Mouse (Mus musculus): ENCODE data around the gene Scfd2. TPM values are rescaled to one million over a fixed set of nuclear protein-coding genes. Genes with fewer than 3 reads are reported as not detected.
A peak's percentile ranks its signal among the peaks of the same experiment; 100 is the strongest.

Scfd2 gene
- polyA plus RNA-seq, 1 experiment from 2014 or later, result 18.1 TPM

- Histone ChIP-seq H3K27me3 (ENCODE audit: control insufficient read depth, insufficient read depth, low read depth, low read length) (no peaks in the 10 kb centered on the region), H3K4me3 (ENCODE audit: low read depth, low read length) (no peak overlapping the region), H3K4me2 (ENCODE audit: low read length) (no peak overlapping the region), H3K27ac (ENCODE audit: low read length) (no peak overlapping the region), H3K4me1 (ENCODE audit: control insufficient read depth, insufficient read depth, low read length) (peaks cover 6% of the 10 kb centered on the region; the same call in 1 of the 2 replicates), H3K9ac (ENCODE audit: low read depth, low read length) (no peak overlapping the region), H3K36me3 (ENCODE audit: control insufficient read depth, insufficient read depth, low read length) (no peaks in the 10 kb centered on the region), H3K9me3 (replicated peaks; ENCODE audit: control insufficient read depth, low read length, poor library complexity, severe bottlenecking) (no peaks in the 10 kb centered on the region)
- ATAC-seq, result peak; percentile 57
- WGBS, result 90% methylated on average over 5 of the region's 5 CpGs
These were observed 254.3 kb downstream of the Scfd2 start for GRCm38 (mm10) chr5:74277216-74277615.

- Histone ChIP-seq H3K4me2 (ENCODE audit: low read length) (no peak overlapping the region), H3K4me3 (ENCODE audit: low read depth, low read length) (no peak overlapping the region), H3K36me3 (ENCODE audit: control insufficient read depth, insufficient read depth, low read length) (no peaks in the 10 kb centered on the region), H3K27me3 (ENCODE audit: control insufficient read depth, insufficient read depth, low read depth, low read length) (no peaks in the 10 kb centered on the region), H3K4me1 (ENCODE audit: control insufficient read depth, insufficient read depth, low read length) (peaks cover 6% of the 10 kb centered on the region; the same call in 1 of the 2 replicates), H3K27ac (ENCODE audit: low read length) (no peak overlapping the region), H3K9ac (ENCODE audit: low read depth, low read length) (no peak overlapping the region), H3K9me3 (replicated peaks; ENCODE audit: control insufficient read depth, low read length, poor library complexity, severe bottlenecking) (no peaks in the 10 kb centered on the region)
- no peak for ATAC-seq
- WGBS, result 88% methylated on average over 3 of the region's 3 CpGs
These were observed 258.2 kb downstream of the Scfd2 start for GRCm38 (mm10) chr5:74273313-74273712.

GRCm38 (mm10) chr5:74267736-74268369, 263.7 kb downstream of the Scfd2 start:
- H3K36me3 ChIP-seq (ENCODE audit: control insufficient read depth, insufficient read depth, low read length), result no peaks in the 10 kb centered on the region
- no peak overlapping the region for H3K4me3 ChIP-seq (ENCODE audit: low read depth, low read length)
- no peak overlapping the region for H3K4me2 ChIP-seq (ENCODE audit: low read length)
- no peaks in the 10 kb centered on the region for H3K27me3 ChIP-seq (ENCODE audit: control insufficient read depth, insufficient read depth, low read depth, low read length)
- 69% methylated on average over 5 of the region's 5 CpGs for WGBS
- no peaks in the 10 kb centered on the region for H3K9me3 ChIP-seq (replicated peaks; ENCODE audit: control insufficient read depth, low read length, poor library complexity, severe bottlenecking)
- peaks cover 2% of the 10 kb centered on the region for H3K4me1 ChIP-seq (ENCODE audit: control insufficient read depth, insufficient read depth, low read length)
- no peak overlapping the region for H3K27ac ChIP-seq (ENCODE audit: low read length)
- no peak for ATAC-seq
- H3K9ac ChIP-seq (ENCODE audit: low read depth, low read length), result no peak overlapping the region

GRCm38 (mm10) chr5:74267196-74267595, 264.4 kb downstream of the Scfd2 start:
- WGBS, result 85% methylated on average over 1 of the region's 1 CpGs
- H3K9ac ChIP-seq (ENCODE audit: low read depth, low read length), result no peak overlapping the region
- no peak overlapping the region for H3K4me2 ChIP-seq (ENCODE audit: low read length)
- H3K9me3 ChIP-seq (replicated peaks; ENCODE audit: control insufficient read depth, low read length, poor library complexity, severe bottlenecking), result no peaks in the 10 kb centered on the region
- no peak for ATAC-seq
- H3K4me1 ChIP-seq (ENCODE audit: control insufficient read depth, insufficient read depth, low read length), result no peaks in the 10 kb centered on the region; the same call in 1 of the 2 replicates
- H3K36me3 ChIP-seq (ENCODE audit: control insufficient read depth, insufficient read depth, low read length), result no peaks in the 10 kb centered on the region
- no peak overlapping the region for H3K4me3 ChIP-seq (ENCODE audit: low read depth, low read length)
- no peak overlapping the region for H3K27ac ChIP-seq (ENCODE audit: low read length)
- no peaks in the 10 kb centered on the region for H3K27me3 ChIP-seq (ENCODE audit: control insufficient read depth, insufficient read depth, low read depth, low read length)

- Histone ChIP-seq H3K9ac (ENCODE audit: low read depth, low read length) (no peak overlapping the region), H3K27me3 (ENCODE audit: control insufficient read depth, insufficient read depth, low read depth, low read length) (no peaks in the 10 kb centered on the region), H3K27ac (ENCODE audit: low read length) (no peak overlapping the region), H3K4me3 (ENCODE audit: low read depth, low read length) (no peak overlapping the region), H3K36me3 (ENCODE audit: control insufficient read depth, insufficient read depth, low read length) (no peaks in the 10 kb centered on the region), H3K4me2 (ENCODE audit: low read length) (no peak overlapping the region), H3K4me1 (ENCODE audit: control insufficient read depth, insufficient read depth, low read length) (no peaks in the 10 kb centered on the region; the same call in 1 of the 2 replicates), H3K9me3 (replicated peaks; ENCODE audit: control insufficient read depth, low read length, poor library complexity, severe bottlenecking) (no peaks in the 10 kb centered on the region)
- 73% methylated on average over 5 of the region's 5 CpGs for WGBS
- ATAC-seq, result no peak
These were observed 265.1 kb downstream of the Scfd2 start for GRCm38 (mm10) chr5:74266476-74266819.

GRCm38 (mm10) chr5:74265601-74266475, 265.7 kb downstream of the Scfd2 start:
- Histone ChIP-seq H3K9ac (ENCODE audit: low read depth, low read length) (no peak overlapping the region), H3K9me3 (replicated peaks; ENCODE audit: control insufficient read depth, low read length, poor library complexity, severe bottlenecking) (no peaks in the 10 kb centered on the region), H3K27ac (ENCODE audit: low read length) (no peak overlapping the region), H3K4me2 (ENCODE audit: low read length) (no peak overlapping the region), H3K4me3 (ENCODE audit: low read depth, low read length) (no peak overlapping the region), H3K27me3 (ENCODE audit: control insufficient read depth, insufficient read depth, low read depth, low read length) (no peaks in the 10 kb centered on the region), H3K36me3 (ENCODE audit: control insufficient read depth, insufficient read depth, low read length) (no peaks in the 10 kb centered on the region), H3K4me1 (ENCODE audit: control insufficient read depth, insufficient read depth, low read length) (peaks cover 4% of the 10 kb centered on the region; the same call in 1 of the 2 replicates)
- 49% methylated on average over 13 of the region's 13 CpGs for WGBS
- no peak for ATAC-seq

GRCm38 (mm10) chr5:74265151-74265550, 266.4 kb downstream of the Scfd2 start:
- Histone ChIP-seq H3K36me3 (ENCODE audit: control insufficient read depth, insufficient read depth, low read length) (no peaks in the 10 kb centered on the region), H3K4me2 (ENCODE audit: low read length) (no peak overlapping the region), H3K27ac (ENCODE audit: low read length) (no peak overlapping the region), H3K4me3 (ENCODE audit: low read depth, low read length) (no peak overlapping the region), H3K27me3 (ENCODE audit: control insufficient read depth, insufficient read depth, low read depth, low read length) (no peaks in the 10 kb centered on the region), H3K9ac (ENCODE audit: low read depth, low read length) (no peak overlapping the region), H3K4me1 (ENCODE audit: control insufficient read depth, insufficient read depth, low read length) (peaks cover 10% of the 10 kb centered on the region; the same call in 1 of the 2 replicates), H3K9me3 (replicated peaks; ENCODE audit: control insufficient read depth, low read length, poor library complexity, severe bottlenecking) (no peaks in the 10 kb centered on the region)
- ATAC-seq, result peak; percentile 36; the same call in 1 of the 2 replicates
- 65% methylated on average over 6 of the region's 6 CpGs for WGBS

- Histone ChIP-seq H3K4me3 (ENCODE audit: low read depth, low read length) (no peak overlapping the region), H3K9me3 (replicated peaks; ENCODE audit: control insufficient read depth, low read length, poor library complexity, severe bottlenecking) (no peaks in the 10 kb centered on the region), H3K27me3 (ENCODE audit: control insufficient read depth, insufficient read depth, low read depth, low read length) (no peaks in the 10 kb centered on the region), H3K9ac (ENCODE audit: low read depth, low read length) (no peak overlapping the region), H3K4me1 (ENCODE audit: control insufficient read depth, insufficient read depth, low read length) (peaks cover 10% of the 10 kb centered on the region; the same call in 1 of the 2 replicates), H3K36me3 (ENCODE audit: control insufficient read depth, insufficient read depth, low read length) (no peaks in the 10 kb centered on the region), H3K27ac (ENCODE audit: low read length) (no peak overlapping the region), H3K4me2 (ENCODE audit: low read length) (no peak overlapping the region)
- WGBS, result 80% methylated on average over 4 of the region's 4 CpGs
- no peak for ATAC-seq
These were observed 267.0 kb downstream of the Scfd2 start for GRCm38 (mm10) chr5:74264541-74264940.

- H3K4me1 ChIP-seq (ENCODE audit: control insufficient read depth, insufficient read depth, low read length), result peaks cover 10% of the 10 kb centered on the region; the same call in 1 of the 2 replicates
- H3K4me3 ChIP-seq (ENCODE audit: low read depth, low read length), result no peak overlapping the region
- H3K9ac ChIP-seq (ENCODE audit: low read depth, low read length), result no peak overlapping the region
- no peaks in the 10 kb centered on the region for H3K9me3 ChIP-seq (replicated peaks; ENCODE audit: control insufficient read depth, low read length, poor library complexity, severe bottlenecking)
- no peaks in the 10 kb centered on the region for H3K36me3 ChIP-seq (ENCODE audit: control insufficient read depth, insufficient read depth, low read length)
- no peak overlapping the region for H3K27ac ChIP-seq (ENCODE audit: low read length)
- no peak overlapping the region for H3K4me2 ChIP-seq (ENCODE audit: low read length)
- ATAC-seq, result no peak
- no peaks in the 10 kb centered on the region for H3K27me3 ChIP-seq (ENCODE audit: control insufficient read depth, insufficient read depth, low read depth, low read length)
- 56% methylated on average over 6 of the region's 6 CpGs for WGBS
These were observed 270.5 kb downstream of the Scfd2 start for GRCm38 (mm10) chr5:74261016-74261415.
